Mouse (Mus musculus) neural tube, embryonic 11.5 days (tissue): ENCODE results near the gene Spag16. TPM values are rescaled to one million over a fixed set of nuclear protein-coding genes. Genes with fewer than 3 reads are reported as not detected.
A peak's percentile ranks its signal among the peaks of the same experiment; 100 is the strongest.
"Not testable (repeated sequence)": the region's sequence is repeated elsewhere in the genome, so short reads cannot be mapped to it uniquely, and the experiment has no call there.

Experiments used
- ATAC-seq: fragments of 200-750 bp; cut with Nextera tagmentation; 2 replicates; pipeline ENCODE4 v1.8.0; 2017; ENCODE audit warnings: moderate number of reproducible peaks, mild to moderate bottlenecking, moderate TSS enrichment, moderate library complexity; ENCODE audit not compliant: insufficient read depth, low FRiP score, low TSS enrichment
- DNase-seq: peaks from one replicate; pipeline ENCODE4 v3.0.0-alpha.2; 2015; ENCODE audit warnings: low spot score
- H3K27ac ChIP-seq: fragments of 300-500 bp; sonication (generic); 2 replicates; pipeline ENCODE4 v1.5.1; 2014; ENCODE audit warnings: low read depth, mild to moderate bottlenecking, low read length
- H3K27me3 ChIP-seq: fragments of 300-500 bp; sonication (generic); 2 replicates; pipeline ENCODE4 v1.6.1; 2014; ENCODE audit warnings: mild to moderate bottlenecking, low read length, mixed read lengths; ENCODE audit not compliant: control insufficient read depth, insufficient read depth
- H3K36me3 ChIP-seq: fragments of 300-500 bp; sonication (generic); 2 replicates; pipeline ENCODE4 v1.6.1; 2014; ENCODE audit warnings: mild to moderate bottlenecking, low read length, moderate library complexity, mixed read lengths; ENCODE audit not compliant: control insufficient read depth, insufficient read depth
- H3K4me1 ChIP-seq: fragments of 300-500 bp; sonication (generic); 2 replicates; pipeline ENCODE4 v1.6.1; 2014; ENCODE audit warnings: low read length, mixed read lengths; ENCODE audit not compliant: control insufficient read depth, insufficient read depth
- H3K4me2 ChIP-seq: fragments of 300-500 bp; sonication (generic); 2 replicates; pipeline ENCODE4 v1.6.1; 2014; ENCODE audit warnings: low read depth, mild to moderate bottlenecking, moderate library complexity
- H3K4me3 ChIP-seq: fragments of 300-500 bp; sonication (generic); 2 replicates; pipeline ENCODE4 v1.5.1; 2014; ENCODE audit warnings: low read depth, low read length
- H3K9ac ChIP-seq: fragments of 300-500 bp; sonication (generic); 2 replicates; pipeline ENCODE4 v1.6.1; 2014; ENCODE audit warnings: mild to moderate bottlenecking, low read length
- H3K9me3 ChIP-seq: fragments of 300-500 bp; sonication (generic); 2 replicates; pipeline ENCODE4 v1.6.1; 2016; ENCODE audit warnings: low read length; ENCODE audit not compliant: control insufficient read depth
- WGBS: fragments of 180-500 bp; shearing (Covaris S2); extraction: QIAGEN DNeasy Blood & Tissue Kit; methylation state at CpG from one replicate; pipeline ENCODE4 v1.1.7; 2014; 5-methylcytosine and 5-hydroxymethylcytosine counted together
- polyA plus RNA-seq: library from polyadenylated mRNA; unstranded; fragments of >200 nt; fragmentation: Nextera tagmentation; extraction: Ambion mirVana; gene quantifications from 2 replicates; pipeline ENCODE4 v1.2.1, GENCODE M21; 2014

Spag16 gene
- 2.1 and 2.2 TPM in 2 replicates for polyA plus RNA-seq

GRCm38 (mm10) chr1:69826806-69827703 is at the start of gene Spag16:
Gene Spag16, plus strand, starts transcription at chr1:69826970.
- ATAC-seq, result peak; percentile 94
- H3K4me2 ChIP-seq, result peak within 1 kb of the TSS; percentile 56
- no peaks in the 10 kb centered on the region for H3K4me1 ChIP-seq

GRCm38 (mm10) chr1:69785129-69785528 is 41.6 kb upstream of the Spag16 start:
- DNase-seq, result peak; percentile 55

More at GRCm38 (mm10) chr1:69826806-69827703, at the start of gene Spag16:
- Histone ChIP-seq H3K36me3 (no peaks in the 10 kb centered on the region), H3K4me3 (peak within 1 kb of the TSS; percentile 48), H3K9me3 (no peaks in the 10 kb centered on the region), H3K27ac (no peak within 1 kb of the TSS), H3K27me3 (no peaks in the 10 kb centered on the region), H3K9ac (peak within 1 kb of the TSS; percentile 52)
- WGBS, result 9% methylated on average over 38 of the region's 38 CpGs
- peak; percentile 88 for DNase-seq

DNA sequence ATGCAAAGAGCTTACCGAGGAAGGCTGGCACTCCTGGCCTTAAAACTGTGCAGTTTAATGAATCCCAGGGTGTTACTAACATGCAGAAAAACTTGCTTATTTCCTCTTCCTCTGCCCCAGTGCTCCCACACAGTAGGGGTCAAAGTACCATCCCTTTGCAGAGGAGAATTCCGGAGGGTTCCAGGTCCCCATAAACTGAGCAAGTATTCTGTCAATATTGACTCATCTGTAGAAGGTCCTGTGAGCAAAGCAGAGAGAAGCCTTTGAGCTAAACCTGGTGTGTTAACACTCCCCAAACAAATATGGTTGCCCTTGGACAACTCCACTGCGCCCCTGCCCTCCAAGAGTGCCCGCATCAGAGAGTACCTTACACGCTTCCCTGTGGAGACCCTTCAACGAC is 40.1 kb upstream of the Spag16 start:
- H3K27ac ChIP-seq, result no peak overlapping the region
- WGBS, result 66% methylated on average over 6 of the region's 6 CpGs
- no peaks in the 10 kb centered on the region for H3K36me3 ChIP-seq
- no peak for ATAC-seq
- no peak overlapping the region for H3K9ac ChIP-seq
- DNase-seq, result no peak
- H3K4me2 ChIP-seq, result no peak overlapping the region
- H3K27me3 ChIP-seq, result no peaks in the 10 kb centered on the region
- H3K4me1 ChIP-seq, result no peaks in the 10 kb centered on the region
- no peaks in the 10 kb centered on the region for H3K9me3 ChIP-seq
- no peak overlapping the region for H3K4me3 ChIP-seq

More at GRCm38 (mm10) chr1:69785129-69785528, 41.6 kb upstream of the Spag16 start:
- no peak overlapping the region for H3K9ac ChIP-seq
- H3K27me3 ChIP-seq, result no peaks in the 10 kb centered on the region
- H3K4me1 ChIP-seq, result no peaks in the 10 kb centered on the region
- 11% methylated on average over 6 of the region's 6 CpGs for WGBS
- no peak overlapping the region for H3K4me2 ChIP-seq
- H3K27ac ChIP-seq, result no peak overlapping the region
- H3K9me3 ChIP-seq, result no peaks in the 10 kb centered on the region
- no peak overlapping the region for H3K4me3 ChIP-seq
- H3K36me3 ChIP-seq, result no peaks in the 10 kb centered on the region
- no peak for ATAC-seq

- no peak overlapping the region for H3K9ac ChIP-seq
- DNase-seq, result no peak
- H3K4me2 ChIP-seq, result no peak overlapping the region
- H3K36me3 ChIP-seq, result no peaks in the 10 kb centered on the region
- H3K4me3 ChIP-seq, result no peak overlapping the region
- H3K4me1 ChIP-seq, result no peaks in the 10 kb centered on the region
- whole genome bisulfite sequencing, result 68% methylated on average over 12 of the region's 12 CpGs
- H3K27ac ChIP-seq, result no peak overlapping the region
- H3K27me3 ChIP-seq, result no peaks in the 10 kb centered on the region
- H3K9me3 ChIP-seq, result no peaks in the 10 kb centered on the region
- ATAC-seq, result no peak
Observed at GRCm38 (mm10) chr1:69787379-69787778, 39.4 kb upstream of the Spag16 start.

- Histone ChIP-seq H3K4me3 (peak overlapping the region; percentile 28), H3K9ac (peak overlapping the region; percentile 50), H3K9me3 (no peaks in the 10 kb centered on the region), H3K27ac (no peak overlapping the region), H3K36me3 (no peaks in the 10 kb centered on the region), H3K4me1 (no peaks in the 10 kb centered on the region), H3K27me3 (no peaks in the 10 kb centered on the region), H3K4me2 (peak overlapping the region; percentile 44)
- DNase-seq (peak; percentile 69), ATAC-seq (peak; percentile 85; the same call in 1 of the 2 replicates)
- WGBS, result 23% methylated on average over 28 of the region's 28 CpGs
Observed at GRCm38 (mm10) chr1:69790337-69791250, 36.2 kb upstream of the Spag16 start.

GRCm38 (mm10) chr1:69798948-69799565 is 27.7 kb upstream of the Spag16 start:
- ATAC-seq, result no peak
- WGBS, result 86% methylated on average over 7 of the region's 7 CpGs
- H3K27me3 ChIP-seq, result no peaks in the 10 kb centered on the region
- H3K36me3 ChIP-seq, result no peaks in the 10 kb centered on the region
- H3K4me2 ChIP-seq, result no peak overlapping the region
- H3K9ac ChIP-seq, result no peak overlapping the region
- no peak for DNase-seq
- no peak overlapping the region for H3K27ac ChIP-seq
- no peaks in the 10 kb centered on the region for H3K9me3 ChIP-seq
- H3K4me3 ChIP-seq, result no peak overlapping the region
- no peaks in the 10 kb centered on the region for H3K4me1 ChIP-seq

DNA sequence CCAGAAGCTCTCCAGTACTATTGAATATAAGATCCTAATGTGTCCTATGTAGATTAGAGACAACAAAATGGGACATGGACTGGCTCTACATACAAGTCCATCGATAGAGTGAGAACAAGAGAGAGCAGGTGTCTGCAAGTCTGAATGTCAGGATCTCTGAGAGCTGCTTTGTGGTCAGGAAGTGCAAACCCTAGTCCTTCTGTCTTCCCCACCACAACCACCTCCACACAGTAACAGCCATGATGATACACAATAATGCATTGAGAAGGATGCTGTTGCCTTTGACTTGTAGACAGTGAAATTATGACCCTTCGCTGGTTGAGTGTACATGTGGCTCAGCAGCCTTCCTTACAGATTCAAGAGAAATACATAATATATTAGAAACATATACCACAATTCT is 16.6 kb upstream of the Spag16 start:
- WGBS, result 89% methylated on average over 2 of the region's 2 CpGs
- ATAC-seq, result no peak
- H3K27ac ChIP-seq, result no peak overlapping the region

DNA sequence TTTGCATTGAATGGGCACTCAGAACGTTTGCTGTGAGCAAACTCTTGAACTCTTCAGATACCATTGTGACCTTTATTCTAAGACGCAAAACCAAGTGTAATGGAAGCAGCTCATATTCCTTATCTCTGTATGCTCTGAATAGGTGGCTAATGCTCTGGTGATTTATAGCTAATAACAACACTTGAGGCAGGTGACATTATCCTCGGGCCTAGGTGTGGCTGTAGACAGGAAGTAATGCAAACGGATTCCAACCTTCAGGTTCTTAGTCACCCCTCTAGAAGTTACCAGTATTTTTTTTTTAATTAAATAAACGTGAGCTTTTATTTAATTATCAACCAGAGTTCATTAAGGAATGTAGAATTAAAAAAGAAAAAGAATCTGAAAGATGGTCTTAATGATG is 1.1 kb upstream of the Spag16 start:
- H3K27ac ChIP-seq, H3K36me3 ChIP-seq, H3K9me3 ChIP-seq, H3K9ac ChIP-seq, H3K4me3 ChIP-seq, H3K4me1 ChIP-seq, H3K4me2 ChIP-seq, ATAC-seq, H3K27me3 ChIP-seq, DNase-seq: not testable (repeated sequence)
- WGBS, result 85% methylated on average over 5 of the region's 5 CpGs

More for the DNA sequence above, 16.6 kb upstream of the Spag16 start:
- no peak overlapping the region for H3K4me2 ChIP-seq
- no peak for DNase-seq
- no peak overlapping the region for H3K9ac ChIP-seq
- H3K4me3 ChIP-seq, result no peak overlapping the region
- H3K9me3 ChIP-seq, result no peaks in the 10 kb centered on the region
- no peaks in the 10 kb centered on the region for H3K36me3 ChIP-seq
- H3K27me3 ChIP-seq, result no peaks in the 10 kb centered on the region
- H3K4me1 ChIP-seq, result no peaks in the 10 kb centered on the region
